Mouse (Mus musculus): Measurements from ENCODE around the gene Hapln4.

DNA sequence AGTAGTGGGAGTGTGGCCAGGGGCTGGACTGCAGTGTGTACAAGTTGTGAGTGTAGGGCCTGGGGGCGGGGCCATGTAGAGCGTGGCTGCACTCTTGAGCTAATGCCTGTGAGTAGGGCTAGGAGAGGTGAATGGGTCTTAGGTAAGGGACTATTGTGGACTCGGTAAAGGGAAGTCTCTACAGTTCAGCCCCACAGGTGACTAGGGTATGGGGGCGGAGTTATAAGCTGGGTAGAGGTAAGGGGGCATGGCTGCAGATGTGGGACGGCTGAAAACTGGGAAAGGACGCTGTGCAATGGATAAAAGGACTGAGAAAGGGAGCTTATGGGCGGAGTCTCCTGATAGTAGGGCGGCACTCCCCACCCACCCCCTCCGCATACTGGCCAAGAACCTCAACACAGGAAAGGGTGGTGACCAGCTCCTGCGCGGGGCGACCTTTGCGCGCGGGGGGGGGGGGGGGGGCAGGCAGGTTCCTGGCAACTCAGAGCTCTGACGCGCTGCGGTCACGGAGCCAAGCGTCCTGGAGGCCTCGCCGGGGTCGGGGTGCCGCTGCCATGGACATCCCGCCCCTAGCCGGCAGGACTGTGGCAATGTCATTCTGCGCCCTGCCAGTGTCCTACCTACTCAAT lies 10.7 kb upstream of the Hapln4 start, which contains the start of gene Tm6sf2:
- TF ChIP-seq CTCF (IDR thresholded peaks at IDR 0.05; ENCODE audit: low read depth): no peak
- TF ChIP-seq EP300 (IDR thresholded peaks at IDR 0.05; ENCODE audit: low read depth): no peak

Data from liver, postnatal 0 days (tissue).